Mouse (Mus musculus) central nervous system, embryonic 18 days (tissue): ENCODE results near the gene Reg3d. TPM values are rescaled to one million over a fixed set of nuclear protein-coding genes. Genes with fewer than 3 reads are reported as not detected.

Experiments
- polyA plus RNA-seq: library from polyadenylated mRNA; depleted of rRNA; stranded (reverse); fragments of >200 nt; gene quantifications from 2 replicates; pipeline ENCODE4 v1.2.3, GENCODE M21; 2012; rRNA removed

Gene Reg3d
- polyA plus RNA-seq = not detected in 2 replicates

DNA sequence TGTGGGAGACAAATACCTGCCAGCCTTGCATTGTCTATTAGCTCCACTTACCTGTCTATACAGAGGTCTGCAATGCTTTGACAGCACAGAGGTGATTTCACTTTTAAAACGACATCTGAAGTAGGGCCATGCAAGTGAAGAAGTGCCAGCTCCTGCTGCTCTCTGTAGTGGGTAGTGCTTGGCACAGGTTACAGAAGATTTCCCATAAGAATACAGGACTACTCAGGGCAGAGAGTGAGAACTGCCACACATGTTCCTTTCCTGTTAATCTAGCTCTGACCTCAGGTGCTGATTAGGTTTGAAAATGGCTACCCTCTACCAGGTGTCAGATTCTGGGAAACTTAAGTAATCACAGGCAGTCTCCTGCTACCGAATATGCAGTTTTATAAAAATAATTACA lies at the start of gene Reg3d:
Gene Reg3d, minus strand, starts transcription at position 101 of the 400 bp plus-strand sequence.

DNA sequence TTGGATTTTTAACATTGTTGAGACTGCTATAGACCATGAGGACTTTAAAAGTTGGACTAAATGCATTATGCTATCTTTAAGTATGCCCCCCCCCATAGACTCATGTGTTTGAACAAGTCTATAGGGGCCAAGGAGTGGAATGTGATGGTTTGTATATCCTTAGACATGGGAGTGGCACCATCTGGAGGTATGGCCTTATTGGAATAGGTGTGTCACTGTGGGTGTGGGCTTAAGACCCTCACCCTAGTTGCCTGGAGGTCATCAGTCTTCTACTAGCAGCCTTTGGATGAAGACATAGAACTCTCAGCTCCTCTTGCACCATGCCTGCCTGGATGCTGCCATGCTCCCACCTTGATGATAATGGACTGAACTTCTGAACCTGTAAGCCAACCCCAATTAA lies 43.7 kb upstream of the Reg3d start, which contains the start of gene Reg1:
Gene Reg1, plus strand, starts transcription at position 301 of the 400 bp plus-strand sequence.

DNA sequence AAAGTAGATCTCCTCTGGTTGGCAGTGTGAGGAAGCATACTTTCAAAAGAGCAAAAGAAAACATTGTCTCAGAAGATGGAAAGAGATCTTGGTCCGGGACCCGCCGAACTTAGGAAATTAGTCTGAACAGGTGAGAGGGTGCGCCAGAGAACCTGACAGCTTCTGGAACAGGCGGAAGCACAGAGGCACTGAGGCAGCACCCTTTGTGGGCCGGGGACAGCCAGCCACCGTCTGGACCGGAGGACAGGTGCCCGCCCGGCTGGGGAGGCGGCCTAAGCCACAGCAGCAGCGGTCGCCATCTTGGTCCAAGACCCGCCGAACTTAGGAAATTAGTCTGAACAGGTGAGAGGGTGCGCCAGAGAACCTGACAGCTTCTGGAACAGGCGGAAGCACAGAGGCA lies 16.7 kb upstream of the Reg3d start, which contains the start of gene Reg2:
Gene Reg2, plus strand, starts transcription at position 301 of the 400 bp plus-strand sequence.

DNA sequence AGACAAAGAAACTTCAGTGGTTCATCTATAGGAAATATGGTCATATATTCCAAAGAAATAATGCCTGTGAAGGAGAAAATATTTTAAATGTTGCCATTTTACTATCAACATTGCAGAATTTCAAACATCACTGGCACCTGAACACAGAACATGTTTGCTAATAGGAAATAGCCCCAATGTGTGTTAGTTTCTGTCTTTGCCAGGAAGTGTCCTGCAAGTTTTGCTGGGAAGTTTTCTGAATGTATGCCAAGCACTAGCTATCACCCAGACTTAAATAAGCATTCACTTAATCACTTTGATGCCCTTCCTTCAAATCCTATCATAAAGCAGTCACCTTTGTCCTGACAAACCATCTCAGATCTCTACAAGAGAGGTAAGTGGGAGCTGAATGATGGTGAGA lies 1.7 kb upstream of the Reg3d start, which contains the start of gene Reg3a:
Gene Reg3a, plus strand, starts transcription at position 301 of the 400 bp plus-strand sequence.

DNA sequence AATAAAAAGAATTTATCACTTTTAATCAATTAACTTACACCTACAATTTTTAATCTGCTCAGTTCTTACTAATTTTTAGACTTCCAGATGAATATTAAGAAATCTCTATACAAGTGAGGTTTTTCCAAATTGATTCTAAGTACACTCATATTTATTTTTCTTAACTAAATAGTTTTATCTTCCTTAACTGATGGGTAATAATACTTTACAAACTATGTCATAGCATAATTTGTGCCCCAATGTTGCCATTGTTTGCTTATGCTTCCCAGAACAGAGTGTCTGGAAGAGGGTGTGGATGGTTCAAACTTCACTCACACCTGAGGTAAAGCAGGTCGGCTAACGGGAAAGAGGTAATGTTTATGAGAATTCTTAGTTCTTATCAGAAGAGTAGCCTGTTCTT lies 8.3 kb downstream of the Reg3d start, which contains the start of gene Reg3b:
Gene Reg3b, plus strand, starts transcription at position 301 of the 400 bp plus-strand sequence.

Other genes starting within 250 kb of the Reg3d start
- 0.39 and 3.3 TPM in 2 replicates for gene Reg3b, start 8.2 kb downstream of the Reg3d start, polyA plus RNA-seq
- not detected in 2 replicates for gene Reg3a, start 1.8 kb upstream of the Reg3d start, polyA plus RNA-seq
- not detected in 2 replicates for gene Reg2, start 16.8 kb upstream of the Reg3d start, polyA plus RNA-seq
- gene Reg1, start 43.8 kb upstream of the Reg3d start, polyA plus RNA-seq = not detected in 2 replicates
- 0.26 TPM in 1 of 2 replicates, not detected in the other for gene Reg3g, start 90.0 kb upstream of the Reg3d start, polyA plus RNA-seq